Mouse (Mus musculus): ENCODE data around the gene Ces1d. TPM values are rescaled to one million over a fixed set of nuclear protein-coding genes. Genes with fewer than 3 reads are reported as not detected.

Ces1d gene
- total and polyA plus RNA-seq, 3 experiments, result not detected

GRCm38 (mm10) chr8:93147331-93147730 lies 50.3 kb downstream of the Ces1d start:
- in situ Hi-C loops (cut with MboI; ENCODE audit: low pct_ligation_motif_present, low pct_unique_long_range_greater_than_20kb, low sequenced_read_pairs) (no loop called here), dilution Hi-C loops (cut with MboI; ENCODE audit: extremely low pct_ligation_motif_present, extremely low pct_unique_long_range_greater_than_20kb, low sequenced_read_pairs) (no loop called here)
- H3K27ac ChIP-seq (ENCODE audit: insufficient read depth, low read depth), result no peak overlapping the region
- H3K4me2 ChIP-seq (ENCODE audit: insufficient read depth, low read depth, poor library complexity, severe bottlenecking), result no peak overlapping the region
- DNase-seq (ENCODE audit: extremely low read depth), result no peak
- no peaks in the 10 kb centered on the region for H3K36me3 ChIP-seq (replicated peaks in 1 of 2; ENCODE audit: control insufficient read depth in 1 of 2, insufficient read depth in 1 of 2, low read length in 1 of 2)
- peaks cover 9% of the 10 kb centered on the region for H3K27me3 ChIP-seq (replicated peaks)
- no peak overlapping the region for H3K9ac ChIP-seq (ENCODE audit: insufficient read depth, low read depth)
- no peaks in the 10 kb centered on the region for H3K79me2 ChIP-seq (replicated peaks; ENCODE audit: control insufficient read depth, extremely low read depth, insufficient read depth, poor library complexity, severe bottlenecking)
- no peaks in the 10 kb centered on the region for H3K9me3 ChIP-seq (replicated peaks; ENCODE audit: low read length)
- no peaks in the 10 kb centered on the region for H3K4me1 ChIP-seq (ENCODE audit: control insufficient read depth in 1 of 2, insufficient read depth in 2 of 2)
- no peak overlapping the region for H3K4me3 ChIP-seq (replicated peaks in 1 of 3; ENCODE audit: low read depth in 2 of 3, low read length in 2 of 3, poor library complexity in 1 of 3)
- TF ChIP-seq BHLHE40 (IDR thresholded peaks at IDR 0.05; ENCODE audit: low read depth, low read length), result no peak

DNA sequence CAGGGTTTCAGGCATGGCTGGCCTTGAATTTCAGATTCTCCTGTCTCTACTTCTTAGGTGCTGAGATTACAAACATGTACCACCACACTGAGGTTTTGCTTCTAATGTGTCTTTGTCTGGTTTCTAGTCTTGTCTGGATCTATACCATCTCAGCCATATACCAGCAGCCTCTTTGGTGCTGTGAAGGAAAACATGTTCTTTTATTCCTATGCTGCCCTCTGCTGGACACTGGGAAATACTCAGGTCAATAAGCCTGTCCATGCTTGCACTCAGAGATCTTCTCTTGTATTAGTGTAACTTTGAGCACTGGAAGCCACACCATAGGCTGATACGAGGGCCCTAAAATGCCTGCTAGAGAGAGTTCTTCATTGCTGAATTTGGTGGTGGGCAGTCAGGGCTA lies 56.9 kb downstream of the Ces1d start:
- H3K4me2 ChIP-seq (ENCODE audit: insufficient read depth, low read depth, poor library complexity, severe bottlenecking), result no peak overlapping the region
- no peak overlapping the region for H3K27ac ChIP-seq (ENCODE audit: insufficient read depth, low read depth)
- peaks cover 6% of the 10 kb centered on the region for H3K27me3 ChIP-seq (replicated peaks)
- no peak for TF ChIP-seq ELF1 (IDR thresholded peaks at IDR 0.05; ENCODE audit: low read depth, low read length)
- TF ChIP-seq JUND (conservative IDR thresholded peaks at IDR 0.05; ENCODE audit: low read depth, low read length), result no peak
- TF ChIP-seq CTCF (conservative IDR thresholded peaks at IDR 0.05 in 1 of 2, IDR thresholded peaks at IDR 0.05 in 1 of 2; ENCODE audit: low read depth in 2 of 2, low read length in 2 of 2), result peak; percentile 53 to 58
- no peak for TF ChIP-seq ZMIZ1 (IDR thresholded peaks at IDR 0.05; ENCODE audit: low read depth, low read length)
- no peak for TF ChIP-seq ETS1 (conservative IDR thresholded peaks at IDR 0.05; ENCODE audit: low read depth, low read length)
- no peak for TF ChIP-seq CHD2 (IDR thresholded peaks at IDR 0.05; ENCODE audit: low read length)
- no peak for TF ChIP-seq E2F4 (IDR thresholded peaks at IDR 0.05; ENCODE audit: insufficient replicate concordance, low read depth, low read length)
- TF ChIP-seq RAD21 (IDR thresholded peaks at IDR 0.05; ENCODE audit: low read depth, low read length), result peak; percentile 30
- no peak for TF ChIP-seq ZKSCAN1 (IDR thresholded peaks at IDR 0.05; ENCODE audit: borderline replicate concordance, low read depth, low read length)
- H3K79me2 ChIP-seq (replicated peaks; ENCODE audit: control insufficient read depth, extremely low read depth, insufficient read depth, poor library complexity, severe bottlenecking), result no peaks in the 10 kb centered on the region
- no peak overlapping the region for H3K4me3 ChIP-seq (replicated peaks in 1 of 3; ENCODE audit: low read depth in 2 of 3, low read length in 2 of 3, poor library complexity in 1 of 3)
- H3K36me3 ChIP-seq (replicated peaks in 1 of 2; ENCODE audit: control insufficient read depth in 1 of 2, insufficient read depth in 1 of 2, low read length in 1 of 2), result no peaks in the 10 kb centered on the region
- in situ Hi-C loops (cut with MboI; ENCODE audit: low pct_ligation_motif_present, low pct_unique_long_range_greater_than_20kb, low sequenced_read_pairs) (no loop called here), dilution Hi-C loops (cut with MboI; ENCODE audit: extremely low pct_ligation_motif_present, extremely low pct_unique_long_range_greater_than_20kb, low sequenced_read_pairs) (no loop called here)
- peak; percentile 24 for DNase-seq (ENCODE audit: extremely low read depth)
- H3K9ac ChIP-seq (ENCODE audit: insufficient read depth, low read depth), result no peak overlapping the region
- no peaks in the 10 kb centered on the region for H3K9me3 ChIP-seq (replicated peaks; ENCODE audit: low read length)
- no peaks in the 10 kb centered on the region for H3K4me1 ChIP-seq (ENCODE audit: control insufficient read depth in 1 of 2, insufficient read depth in 2 of 2)

- peak; percentile 17 for DNase-seq (ENCODE audit: extremely low read depth)
- in situ Hi-C loops (cut with MboI; ENCODE audit: low pct_ligation_motif_present, low pct_unique_long_range_greater_than_20kb, low sequenced_read_pairs), result no loop called here
These were observed 65.4 kb downstream of the Ces1d start for GRCm38 (mm10) chr8:93132196-93132595.

More at GRCm38 (mm10) chr8:93132196-93132595, 65.4 kb downstream of the Ces1d start:
- peak; percentile 19; the same call in 1 of the 2 replicates for TF ChIP-seq SMC3 (IDR thresholded peaks at IDR 0.05; ENCODE audit: low read depth, low read length)
- no peak for TF ChIP-seq JUN (IDR thresholded peaks at IDR 0.05; ENCODE audit: insufficient read depth, low read depth, low read length)
- TF ChIP-seq CTCF (conservative IDR thresholded peaks at IDR 0.05 in 1 of 2, IDR thresholded peaks at IDR 0.05 in 1 of 2; ENCODE audit: low read depth in 2 of 2, low read length in 2 of 2), result peak in 1 of 2 experiments; percentile 45; a peak in 3 of 4 replicates
- Histone ChIP-seq H3K36me3 (replicated peaks in 1 of 2; ENCODE audit: control insufficient read depth in 1 of 2, insufficient read depth in 1 of 2, low read length in 1 of 2) (no peaks in the 10 kb centered on the region), H3K27ac (ENCODE audit: insufficient read depth, low read depth) (no peak overlapping the region), H3K79me2 (replicated peaks; ENCODE audit: control insufficient read depth, extremely low read depth, insufficient read depth, poor library complexity, severe bottlenecking) (no peaks in the 10 kb centered on the region), H3K4me2 (ENCODE audit: insufficient read depth, low read depth, poor library complexity, severe bottlenecking) (no peak overlapping the region), H3K27me3 (replicated peaks) (peaks cover 10% of the 10 kb centered on the region), H3K4me1 (ENCODE audit: control insufficient read depth in 1 of 2, insufficient read depth in 2 of 2) (no peaks in the 10 kb centered on the region), H3K4me3 (replicated peaks in 1 of 3; ENCODE audit: low read depth in 2 of 3, low read length in 2 of 3, poor library complexity in 1 of 3) (no peak overlapping the region), H3K9ac (ENCODE audit: insufficient read depth, low read depth) (no peak overlapping the region), H3K9me3 (replicated peaks; ENCODE audit: low read length) (no peaks in the 10 kb centered on the region)
- dilution Hi-C loops (cut with MboI; ENCODE audit: extremely low pct_ligation_motif_present, extremely low pct_unique_long_range_greater_than_20kb, low sequenced_read_pairs), result no loop called here

Measured in CH12.LX (cell line).